Mouse (Mus musculus): ENCODE results near the gene Elmo3. TPM values are rescaled to one million over a fixed set of nuclear protein-coding genes. Genes with fewer than 3 reads are reported as not detected.

Elmo3 gene
- polyA plus RNA-seq, 1 experiment: 107 TPM

DNA sequence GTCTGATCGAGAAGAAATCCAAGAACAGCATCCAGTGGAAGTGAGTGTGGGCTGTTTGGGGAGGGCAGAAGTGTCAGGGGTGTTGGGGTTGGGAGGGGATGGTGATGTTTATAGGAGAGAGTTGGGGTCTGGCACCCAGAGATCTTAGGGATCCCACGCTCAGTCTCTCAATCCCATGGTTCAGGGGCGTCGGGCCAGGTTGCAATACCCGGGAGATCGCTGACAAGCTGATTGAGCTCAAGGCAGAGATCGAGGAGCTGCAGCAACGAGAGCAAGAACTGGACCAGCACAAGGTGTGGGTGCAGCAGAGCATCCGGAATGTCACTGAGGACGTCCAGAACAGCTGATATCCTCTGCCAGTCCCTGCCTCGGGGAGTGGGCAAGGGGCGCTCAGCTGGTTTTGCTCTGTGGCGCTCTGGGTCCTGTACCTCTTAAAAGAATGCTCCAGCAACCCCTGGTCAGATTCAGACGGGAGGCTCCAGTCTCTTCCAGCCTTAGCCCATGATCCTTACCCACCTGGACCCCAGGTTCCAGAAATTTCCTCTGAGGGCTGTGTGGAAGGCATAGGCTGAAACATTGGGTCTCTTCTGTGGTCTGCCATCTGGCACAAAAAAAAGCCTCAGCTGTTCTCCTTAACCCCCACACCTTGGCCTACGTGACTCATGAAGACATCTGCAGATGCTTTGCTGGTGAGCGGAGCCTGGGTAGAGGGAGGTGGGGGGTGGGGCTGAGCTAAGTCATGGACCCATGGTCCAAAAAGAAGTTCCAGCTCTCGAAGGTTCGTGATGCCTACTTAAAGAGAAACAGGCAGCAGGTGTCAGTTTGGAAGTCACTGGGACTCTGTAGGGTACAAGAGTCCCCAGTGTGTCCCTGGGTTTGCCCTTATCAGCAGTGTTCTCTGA is 6.8 kb upstream of the Elmo3 start:
- 25% methylated on average over 18 of the region's 18 CpGs for WGBS
- peaks cover 12% of the 10 kb centered on the region for H3K4me1 ChIP-seq (ENCODE audit: control insufficient read depth, insufficient read depth, insufficient read length, low read length)
- TF ChIP-seq POLR2A (IDR thresholded peaks at IDR 0.05; ENCODE audit: low read depth, low read length) (no peak), CTCF (IDR thresholded peaks at IDR 0.05; ENCODE audit: extremely low read depth, insufficient read length, insufficient replicate concordance, low read depth, low read length) (no peak)
- H3K36me3 ChIP-seq (ENCODE audit: control insufficient read depth, insufficient read depth, low read length): peaks cover 32% of the 10 kb centered on the region
- peak overlapping the region; percentile 94 for H3K4me3 ChIP-seq (ENCODE audit: low read depth, low read length)
- H3K27ac ChIP-seq (ENCODE audit: insufficient read depth, low read depth, low read length): no peak overlapping the region
- no peaks in the 10 kb centered on the region for H3K27me3 ChIP-seq (ENCODE audit: control insufficient read depth, insufficient read depth, low read length)

DNA sequence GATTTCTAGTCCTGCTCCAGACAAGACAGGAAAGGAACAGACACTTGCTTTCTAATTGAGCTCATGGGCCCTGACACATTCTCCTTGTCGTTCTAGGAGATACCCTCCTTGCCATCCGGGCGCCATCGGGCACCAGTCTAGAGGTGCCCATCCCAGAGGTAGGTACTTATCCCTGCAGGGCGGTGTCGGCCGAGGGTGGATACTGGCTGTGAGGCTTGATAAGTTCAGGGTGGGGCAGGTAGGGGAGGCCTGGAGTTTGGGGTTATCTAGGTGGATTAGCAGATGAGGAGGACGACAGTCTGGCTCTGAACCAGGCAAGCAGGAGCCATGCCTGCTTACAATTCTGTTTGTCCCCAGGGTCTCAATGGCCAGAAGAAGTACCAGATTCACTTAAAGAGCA is 5.4 kb upstream of the Elmo3 start:
- Histone ChIP-seq H3K4me3 (ENCODE audit: low read depth, low read length) (no peak overlapping the region), H3K27me3 (ENCODE audit: control insufficient read depth, insufficient read depth, low read length) (no peaks in the 10 kb centered on the region), H3K36me3 (ENCODE audit: control insufficient read depth, insufficient read depth, low read length) (peaks cover 43% of the 10 kb centered on the region), H3K27ac (ENCODE audit: insufficient read depth, low read depth, low read length) (no peak overlapping the region), H3K4me1 (ENCODE audit: control insufficient read depth, insufficient read depth, insufficient read length, low read length) (peaks cover 17% of the 10 kb centered on the region)
- WGBS: 59% methylated on average over 8 of the region's 8 CpGs
- TF ChIP-seq CTCF (IDR thresholded peaks at IDR 0.05; ENCODE audit: extremely low read depth, insufficient read length, insufficient replicate concordance, low read depth, low read length) (no peak), POLR2A (IDR thresholded peaks at IDR 0.05; ENCODE audit: low read depth, low read length) (no peak)

DNA sequence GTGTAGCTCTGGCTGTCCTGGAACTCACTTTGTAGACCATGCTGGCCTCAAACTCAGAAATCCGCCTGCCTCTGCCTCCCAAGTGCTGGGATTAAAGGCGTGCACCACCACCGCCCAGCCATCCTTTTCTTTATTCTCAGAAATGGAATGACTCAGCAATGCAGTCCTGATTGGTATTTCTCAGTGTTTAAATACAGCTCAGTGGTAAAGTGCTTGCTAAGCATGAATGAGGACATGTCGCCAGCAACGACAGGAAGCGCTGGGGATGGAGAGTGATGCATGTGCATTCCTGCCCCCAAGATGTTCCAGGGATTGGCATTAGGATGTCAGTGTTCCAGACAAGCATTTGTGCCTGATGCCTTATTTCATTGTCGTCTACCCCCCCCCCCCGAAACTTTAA is 2.0 kb upstream of the Elmo3 start:
- 78% methylated on average over 8 of the region's 8 CpGs for WGBS
- H3K4me1 ChIP-seq (ENCODE audit: control insufficient read depth, insufficient read depth, insufficient read length, low read length): peaks cover 16% of the 10 kb centered on the region
- no peak overlapping the region for H3K27ac ChIP-seq (ENCODE audit: insufficient read depth, low read depth, low read length)
- no peak overlapping the region for H3K4me3 ChIP-seq (ENCODE audit: low read depth, low read length)
- H3K27me3 ChIP-seq (ENCODE audit: control insufficient read depth, insufficient read depth, low read length): no peaks in the 10 kb centered on the region
- peaks cover 55% of the 10 kb centered on the region for H3K36me3 ChIP-seq (ENCODE audit: control insufficient read depth, insufficient read depth, low read length)
- TF ChIP-seq CTCF (IDR thresholded peaks at IDR 0.05; ENCODE audit: extremely low read depth, insufficient read length, insufficient replicate concordance, low read depth, low read length) (no peak), POLR2A (IDR thresholded peaks at IDR 0.05; ENCODE audit: low read depth, low read length) (no peak)

DNA sequence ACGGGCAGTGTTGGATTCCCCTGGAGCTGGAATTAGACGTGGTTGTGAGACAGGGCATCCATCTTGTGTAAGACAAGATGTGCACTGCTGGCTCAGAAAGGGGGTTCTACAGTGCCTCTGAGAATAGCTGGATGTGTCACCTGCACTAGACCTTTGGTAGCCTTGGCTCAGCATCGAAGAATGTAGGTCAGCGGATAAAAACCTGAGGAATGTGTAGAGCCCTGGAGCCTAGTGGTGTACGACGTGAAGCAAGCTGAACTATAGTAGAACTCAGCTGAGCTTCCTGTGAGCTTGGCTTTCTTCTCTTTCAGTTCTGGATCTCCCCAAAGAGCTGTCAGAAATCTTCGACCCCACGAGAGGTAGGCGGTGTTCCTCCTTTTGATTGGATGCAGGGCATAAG is 1.5 kb upstream of the Elmo3 start:
- no peaks in the 10 kb centered on the region for H3K27me3 ChIP-seq (ENCODE audit: control insufficient read depth, insufficient read depth, low read length)
- H3K4me1 ChIP-seq (ENCODE audit: control insufficient read depth, insufficient read depth, insufficient read length, low read length): peaks cover 12% of the 10 kb centered on the region
- TF ChIP-seq CTCF (IDR thresholded peaks at IDR 0.05; ENCODE audit: extremely low read depth, insufficient read length, insufficient replicate concordance, low read depth, low read length) (no peak), POLR2A (IDR thresholded peaks at IDR 0.05; ENCODE audit: low read depth, low read length) (no peak)
- 79% methylated on average over 9 of the region's 9 CpGs for WGBS
- H3K4me3 ChIP-seq (ENCODE audit: low read depth, low read length): no peak overlapping the region
- peaks cover 58% of the 10 kb centered on the region for H3K36me3 ChIP-seq (ENCODE audit: control insufficient read depth, insufficient read depth, low read length)
- no peak overlapping the region for H3K27ac ChIP-seq (ENCODE audit: insufficient read depth, low read depth, low read length)

DNA sequence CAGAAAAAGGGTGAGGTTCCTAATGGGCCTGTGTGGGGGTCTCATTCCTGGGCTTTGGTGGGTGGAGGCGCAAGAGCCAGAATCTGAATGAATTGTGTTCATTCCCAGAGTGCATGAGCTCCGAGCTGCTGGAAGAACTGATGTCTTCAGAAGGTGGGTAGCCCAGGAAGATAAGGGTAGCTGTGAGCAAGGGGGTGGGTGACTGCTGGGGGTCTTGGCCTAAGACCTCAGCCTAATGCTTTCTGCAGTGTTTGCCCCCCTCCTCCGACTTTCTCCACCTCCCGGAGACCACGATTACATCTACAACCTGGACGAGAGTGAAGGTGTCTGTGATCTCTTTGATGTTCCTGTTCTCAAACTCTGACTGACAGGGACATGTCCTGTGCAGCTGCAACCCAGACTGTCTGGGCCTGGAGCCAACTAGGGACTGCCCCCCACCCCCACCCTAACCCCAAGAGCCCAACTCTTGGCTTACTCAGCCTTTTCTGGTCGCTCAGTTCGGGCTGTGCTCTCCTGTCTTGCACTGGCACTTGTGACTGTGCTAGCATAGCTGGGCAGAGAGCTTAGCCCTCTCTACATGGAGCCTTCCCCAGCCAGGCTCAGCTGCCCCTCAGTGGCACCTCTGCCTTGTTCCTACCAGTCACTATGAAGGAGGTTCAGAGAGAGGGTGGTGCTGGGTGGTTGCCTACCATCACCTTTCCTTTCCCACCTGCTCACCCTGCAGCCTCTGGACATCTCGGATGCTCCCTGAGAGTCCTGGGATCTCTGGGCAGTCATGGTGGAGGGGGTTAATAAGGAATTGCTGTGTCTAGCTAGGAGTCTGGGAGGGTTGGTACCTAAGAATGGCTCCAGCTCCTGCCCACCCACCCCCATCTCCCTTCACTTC is 833 bp upstream of the Elmo3 start:
- Histone ChIP-seq H3K27ac (ENCODE audit: insufficient read depth, low read depth, low read length) (no peak overlapping the region), H3K4me3 (ENCODE audit: low read depth, low read length) (no peak overlapping the region), H3K36me3 (ENCODE audit: control insufficient read depth, insufficient read depth, low read length) (peaks cover 60% of the 10 kb centered on the region), H3K4me1 (ENCODE audit: control insufficient read depth, insufficient read depth, insufficient read length, low read length) (peaks cover 11% of the 10 kb centered on the region), H3K27me3 (ENCODE audit: control insufficient read depth, insufficient read depth, low read length) (no peaks in the 10 kb centered on the region)
- TF ChIP-seq POLR2A (IDR thresholded peaks at IDR 0.05; ENCODE audit: low read depth, low read length) (no peak), CTCF (IDR thresholded peaks at IDR 0.05; ENCODE audit: extremely low read depth, insufficient read length, insufficient replicate concordance, low read depth, low read length) (no peak)
- 46% methylated on average over 9 of the region's 9 CpGs for WGBS

DNA sequence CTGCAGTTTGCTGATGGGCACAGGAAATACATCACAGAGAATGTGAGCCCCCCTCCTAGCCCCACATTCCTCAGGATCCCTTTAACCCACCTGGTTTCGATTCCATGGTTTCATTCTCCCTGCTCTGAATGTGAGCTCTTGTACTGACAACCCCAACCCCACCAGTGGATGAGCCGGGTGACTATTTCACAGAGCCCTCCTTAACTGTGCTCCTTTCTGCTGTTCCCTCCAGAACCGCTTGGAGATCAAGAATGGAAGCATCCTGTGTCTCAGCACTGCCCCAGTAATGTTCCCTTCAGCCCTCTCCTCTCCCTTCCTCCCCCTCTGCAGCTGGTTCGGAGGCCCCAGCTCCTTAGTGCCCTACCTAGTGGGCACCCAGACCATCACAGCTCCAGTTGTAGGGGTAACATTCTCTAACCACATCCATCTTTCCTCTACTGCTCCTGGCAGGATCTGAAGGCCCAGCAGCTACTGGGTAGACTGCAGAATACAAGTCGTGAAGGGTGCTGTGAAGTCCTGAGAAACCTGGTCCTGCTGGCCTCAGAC is 818 bp downstream of the Elmo3 start:
- peaks cover 54% of the 10 kb centered on the region for H3K36me3 ChIP-seq (ENCODE audit: control insufficient read depth, insufficient read depth, low read length)
- H3K4me1 ChIP-seq (ENCODE audit: control insufficient read depth, insufficient read depth, insufficient read length, low read length): peaks cover 9% of the 10 kb centered on the region
- TF ChIP-seq CTCF (IDR thresholded peaks at IDR 0.05; ENCODE audit: extremely low read depth, insufficient read length, insufficient replicate concordance, low read depth, low read length): peak; percentile 11; the same call in 1 of the 2 replicates
- no peak; the same call in 1 of the 2 replicates for TF ChIP-seq POLR2A (IDR thresholded peaks at IDR 0.05; ENCODE audit: low read depth, low read length)
- H3K4me3 ChIP-seq (ENCODE audit: low read depth, low read length): peak overlapping the region; percentile 92
- no peak overlapping the region for H3K27ac ChIP-seq (ENCODE audit: insufficient read depth, low read depth, low read length)
- no peaks in the 10 kb centered on the region for H3K27me3 ChIP-seq (ENCODE audit: control insufficient read depth, insufficient read depth, low read length)
- 25% methylated on average over 5 of the region's 5 CpGs for WGBS

Data from small intestine, adult 2 months (tissue).